Mouse (Mus musculus) ES-E14 (cell line): ENCODE data around the gene Fam8a1. TPM values are rescaled to one million over a fixed set of nuclear protein-coding genes. Genes with fewer than 3 reads are reported as not detected.

Experiments used
- DNase-seq: peaks from one replicate; pipeline ENCODE4 v3.0.0-alpha.2; 2013; ENCODE audit warnings: low read depth, low spot score
- H3K27ac ChIP-seq: 2 replicates; pipeline ENCODE4 v1.5.1; 2012; ENCODE audit warnings: low read depth, mild to moderate bottlenecking, low read length, moderate library complexity, mixed read lengths; ENCODE audit not compliant: poor library complexity, insufficient read depth, severe bottlenecking
- H3K36me3 ChIP-seq: 2 replicates; pipeline ENCODE4 v1.6.1; 2012; ENCODE audit warnings: mild to moderate bottlenecking, low read length, moderate library complexity, mixed read lengths; ENCODE audit not compliant: control insufficient read depth, poor library complexity, insufficient read depth, severe bottlenecking
- H3K4me1 ChIP-seq, 2 experiments: fragments of 150-350 bp in 1 of 2; sonication (generic) in 1 of 2; 2 replicates each; pipeline ENCODE4 v1.6.1; 2012; ENCODE audit warnings: low read length in 2 of 2, mild to moderate bottlenecking in 1 of 2, mixed read lengths in 1 of 2; ENCODE audit not compliant: control insufficient read depth in 2 of 2, insufficient read depth in 2 of 2, poor library complexity in 1 of 2
- H3K4me3 ChIP-seq, 2 experiments: fragments of 150-350 bp in 1 of 2; sonication (generic) in 1 of 2; 2 replicates each; pipeline ENCODE4 v1.5.1; 2012; ENCODE audit warnings: low read length in 2 of 2, low read depth in 1 of 2, mild to moderate bottlenecking in 1 of 2, mixed read lengths in 1 of 2; ENCODE audit not compliant: insufficient read depth in 1 of 2, poor library complexity in 1 of 2, severe bottlenecking in 1 of 2
- H3K9ac ChIP-seq: 2 replicates; pipeline ENCODE4 v1.6.1; 2012; ENCODE audit warnings: low read depth, mild to moderate bottlenecking, low read length, mixed read lengths; ENCODE audit not compliant: poor library complexity, insufficient read depth, severe bottlenecking
- H3K9me3 ChIP-seq: fragments of 150-350 bp; sonication (generic); 2 replicates; pipeline ENCODE4 v1.6.1; 2012; ENCODE audit warnings: low read depth, mild to moderate bottlenecking, low read length; ENCODE audit not compliant: control insufficient read depth, insufficient read depth
- CHD2 ChIP-seq: IDR thresholded peaks from 2 replicates; pipeline ENCODE4 v1.6.1; 2014; ENCODE audit warnings: mild to moderate bottlenecking, low read depth, low read length, inconsistent platforms
- HCFC1 ChIP-seq: IDR thresholded peaks from 2 replicates; pipeline ENCODE4 v1.6.1; 2012; ENCODE audit warnings: low read length, inconsistent platforms, borderline replicate concordance; ENCODE audit not compliant: insufficient read depth
- MAFK ChIP-seq: IDR thresholded peaks from 2 replicates; pipeline ENCODE4 v1.6.1; 2014; ENCODE audit warnings: mild to moderate bottlenecking, low read depth, low read length, inconsistent platforms; ENCODE audit not compliant: insufficient read depth
- ZC3H11A ChIP-seq: IDR thresholded peaks from 2 replicates; pipeline ENCODE4 v1.6.1; 2012; ENCODE audit warnings: low read depth, mild to moderate bottlenecking, inconsistent platforms, low read length, borderline replicate concordance
- ZNF384 ChIP-seq: IDR thresholded peaks from 2 replicates; pipeline ENCODE4 v1.6.1; 2012; ENCODE audit warnings: low read depth, low read length, inconsistent platforms
- in situ Hi-C, 2 experiments: fragments of 600-800 bp; cut with MboI; formaldehyde crosslinking; loops; one replicate each; pipeline ENCODE4 v1.15.1; 2025; ENCODE audit warnings: low sequenced_read_pairs in 2 of 2, inconsistent platforms in 1 of 2; ENCODE audit not compliant: unreplicated experiment in 2 of 2
- total RNA-seq: library from RNA; depleted of rRNA; stranded (reverse); fragments of 300-350 nt; gene quantifications from 2 replicates; pipeline ENCODE4 v1.2.3, GENCODE M21; 2012

The Fam8a1 gene
- total RNA-seq, 1 experiment, result 32.0 TPM

GRCm38 (mm10) chr13:46721009-46721408 lies 51.7 kb downstream of the Fam8a1 start:
- DNase-seq, result no peak
- peaks cover 13 to 14% of the 10 kb centered on the region in 2 experiments for H3K4me1 ChIP-seq
- TF ChIP-seq HCFC1 (no peak), ZNF384 (no peak), MAFK (no peak), ZC3H11A (no peak), CHD2 (no peak)
- no peak overlapping the region for H3K4me3 ChIP-seq
- peaks cover 2% of the 10 kb centered on the region; the same call in 1 of the 2 replicates for H3K36me3 ChIP-seq
- no peak overlapping the region for H3K9ac ChIP-seq
- H3K9me3 ChIP-seq, result no peaks in the 10 kb centered on the region
- H3K27ac ChIP-seq, result no peak overlapping the region
- in situ Hi-C loops, result no loop called here

- peaks cover 5 to 12% of the 10 kb centered on the region in 2 experiments; a peak in 3 of 4 replicates for H3K4me1 ChIP-seq
- no peaks in the 10 kb centered on the region for H3K9me3 ChIP-seq
- no peak overlapping the region for H3K9ac ChIP-seq
- DNase-seq, result no peak
- H3K36me3 ChIP-seq, result no peaks in the 10 kb centered on the region; the same call in 1 of the 2 replicates
- no peak overlapping the region for H3K27ac ChIP-seq
- in situ Hi-C loops, result no loop called here
- TF ChIP-seq ZC3H11A, result no peak
- no peak for TF ChIP-seq MAFK
- TF ChIP-seq CHD2, result no peak
- no peak overlapping the region; a peak in 1 of 4 replicates for H3K4me3 ChIP-seq
Observed at GRCm38 (mm10) chr13:46724371-46724770, 55.0 kb downstream of the Fam8a1 start.

GRCm38 (mm10) chr13:46725227-46725626 lies 55.9 kb downstream of the Fam8a1 start:
- Histone ChIP-seq H3K27ac (no peak overlapping the region; the same call in 1 of the 2 replicates), H3K9ac (no peak overlapping the region; the same call in 1 of the 2 replicates), H3K4me1 (peaks cover 5 to 12% of the 10 kb centered on the region in 2 experiments; a peak in 3 of 4 replicates), H3K36me3 (no peaks in the 10 kb centered on the region), H3K9me3 (no peaks in the 10 kb centered on the region), H3K4me3 (peak overlapping the region; percentile 25 to 82; a peak in 3 of 4 replicates)
- peak; percentile 94 for TF ChIP-seq MAFK
- no peak for TF ChIP-seq ZC3H11A
- in situ Hi-C loops, result no loop called here
- no peak for DNase-seq

- Histone ChIP-seq H3K9ac (peak overlapping the region; percentile 98), H3K4me1 (peaks cover 5 to 12% of the 10 kb centered on the region in 2 experiments; a peak in 3 of 4 replicates), H3K4me3 (peak overlapping the region; percentile 82 to 96), H3K27ac (peak overlapping the region; percentile 88), H3K36me3 (no peaks in the 10 kb centered on the region), H3K9me3 (no peaks in the 10 kb centered on the region)
- TF ChIP-seq ZC3H11A (no peak), MAFK (no peak), HCFC1 (no peak), ZNF384 (no peak), CHD2 (no peak)
- in situ Hi-C loops, result no loop called here
- DNase-seq, result no peak
Observed at GRCm38 (mm10) chr13:46726288-46727037, 57.1 kb downstream of the Fam8a1 start.
